Mouse (Mus musculus) G1E (cell line): ENCODE results near the gene Atp13a3.

ENCODE experiments used
- CTCF ChIP-seq: IDR thresholded peaks from 2 replicates; pipeline ENCODE4 v1.5.1; 2012; ENCODE audit warnings: low read depth, low read length, inconsistent platforms, mixed read lengths
- GATA2 ChIP-seq: IDR thresholded peaks from 2 replicates; pipeline ENCODE4 v1.6.1; 2012; ENCODE audit warnings: low read depth, low read length, inconsistent platforms, borderline replicate concordance
- POLR2AphosphoS5 ChIP-seq: IDR thresholded peaks from 2 replicates; pipeline ENCODE4 v1.6.1; 2012; ENCODE audit warnings: low read depth, low read length, inconsistent platforms; ENCODE audit not compliant: insufficient replicate concordance

DNA sequence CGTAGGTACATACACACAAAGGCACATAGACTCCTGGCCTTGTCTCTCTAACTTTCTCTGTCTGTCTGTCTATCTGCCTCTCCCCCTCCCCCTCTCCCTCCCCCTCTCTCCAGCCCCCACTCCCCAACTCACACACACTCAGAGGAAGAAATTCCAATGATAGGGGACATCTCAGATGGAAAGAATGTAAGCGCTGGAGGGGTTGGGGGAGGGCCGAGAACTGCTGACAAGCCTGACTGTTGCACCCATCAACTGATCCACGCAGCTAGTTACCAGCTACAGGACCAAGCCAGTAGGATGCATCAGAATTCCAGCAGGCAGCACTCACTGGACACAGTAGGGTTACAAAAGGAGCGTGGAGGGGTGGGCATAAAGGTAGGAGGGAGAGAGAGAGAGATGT, 34.1 kb upstream of the Atp13a3 start:
- TF ChIP-seq CTCF (no peak), POLR2AphosphoS5 (no peak), GATA2 (no peak)
